Mouse (Mus musculus): Measurements from ENCODE around the gene Il1r1. TPM values are rescaled to one million over a fixed set of nuclear protein-coding genes. Genes with fewer than 3 reads are reported as not detected.

Il1r1 gene
- polyA plus RNA-seq (2012; rRNA removed): 13.1 and 14.3 TPM in 2 replicates

DNA sequence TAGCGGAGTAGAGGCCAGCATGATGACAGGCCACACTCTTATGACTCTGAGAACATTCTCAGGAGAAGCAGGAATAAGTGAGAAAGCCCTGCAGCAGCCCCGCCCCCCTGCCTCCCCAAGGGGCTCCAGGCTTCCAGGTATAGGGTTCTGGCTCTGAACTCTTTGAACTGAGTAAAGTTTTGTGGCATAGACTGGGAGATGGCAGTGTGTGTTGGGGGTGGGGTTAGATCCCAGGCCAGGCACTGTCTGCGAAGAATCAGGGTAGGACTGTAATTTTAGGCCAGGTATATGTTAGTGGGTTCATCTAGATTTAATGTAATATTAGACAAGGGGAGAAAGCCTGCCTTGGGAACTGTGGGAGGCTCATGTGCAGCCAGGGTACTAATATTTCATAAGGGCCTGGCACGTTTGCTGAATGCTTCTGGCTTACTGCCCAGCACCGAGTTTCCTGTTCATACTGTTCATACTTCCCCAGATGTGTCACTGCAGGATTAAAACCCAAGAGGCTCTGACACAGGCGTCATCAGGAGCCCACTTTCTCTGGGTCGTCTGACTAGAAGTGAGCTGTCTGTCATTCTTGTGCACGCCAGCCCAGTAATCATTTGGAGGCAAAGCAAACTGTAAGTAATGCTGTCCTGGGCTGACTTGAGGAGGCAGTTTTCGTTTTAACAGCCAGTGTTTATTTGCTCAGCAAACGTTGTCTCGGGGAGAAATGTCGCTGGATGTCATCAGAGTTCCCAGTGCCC, at the start of gene Il1r1:
Il1r1 (plus strand) TSS at position 542 of the 746 bp plus-strand sequence.
- DNase-seq (ENCODE audit: low spot score): peak; percentile 40

DNA sequence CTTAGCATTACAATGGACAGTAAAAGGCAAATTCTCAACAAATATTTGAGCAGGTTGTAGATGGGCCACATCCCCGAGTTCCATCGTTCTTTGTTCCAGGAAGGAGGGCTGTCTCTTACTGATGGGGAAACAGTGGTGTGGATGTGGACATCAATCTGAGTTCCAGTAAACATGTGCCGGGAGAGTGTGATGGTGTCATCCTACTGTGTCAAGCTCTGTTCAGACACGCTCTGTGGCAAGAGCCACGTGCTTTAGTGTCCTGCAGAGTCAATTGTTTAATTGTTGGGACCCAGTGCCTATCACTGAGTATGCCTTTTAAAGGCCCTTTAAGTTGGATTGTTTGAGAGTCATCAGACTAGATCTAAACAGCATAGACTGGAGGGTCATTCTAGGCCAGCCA, 49.8 kb upstream of the Il1r1 start:
- no peak for DNase-seq (ENCODE audit: low spot score)

DNA sequence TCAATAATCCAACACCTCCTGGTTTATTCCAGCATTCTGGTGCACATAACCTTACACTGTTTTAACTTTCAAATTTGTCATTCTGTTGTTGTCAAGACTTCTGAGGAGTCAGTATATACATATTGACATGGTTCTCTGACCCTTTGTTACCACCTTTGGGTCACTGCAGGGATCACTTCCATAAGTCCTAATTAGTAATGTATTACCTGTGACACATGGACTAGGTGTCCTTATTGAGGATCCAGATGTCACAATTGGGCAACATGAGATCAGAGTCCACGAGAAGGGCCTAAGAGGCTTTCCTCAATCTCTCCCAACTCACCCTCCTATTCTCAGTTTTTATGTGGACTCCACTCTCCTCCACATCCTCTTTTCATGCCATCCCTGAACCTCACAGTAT, 49.1 kb upstream of the Il1r1 start:
- DNase-seq (ENCODE audit: low spot score): no peak

GRCm38 (mm10) chr1:40179031-40179430, 45.8 kb upstream of the Il1r1 start:
- no peak for DNase-seq (ENCODE audit: low spot score)

DNA sequence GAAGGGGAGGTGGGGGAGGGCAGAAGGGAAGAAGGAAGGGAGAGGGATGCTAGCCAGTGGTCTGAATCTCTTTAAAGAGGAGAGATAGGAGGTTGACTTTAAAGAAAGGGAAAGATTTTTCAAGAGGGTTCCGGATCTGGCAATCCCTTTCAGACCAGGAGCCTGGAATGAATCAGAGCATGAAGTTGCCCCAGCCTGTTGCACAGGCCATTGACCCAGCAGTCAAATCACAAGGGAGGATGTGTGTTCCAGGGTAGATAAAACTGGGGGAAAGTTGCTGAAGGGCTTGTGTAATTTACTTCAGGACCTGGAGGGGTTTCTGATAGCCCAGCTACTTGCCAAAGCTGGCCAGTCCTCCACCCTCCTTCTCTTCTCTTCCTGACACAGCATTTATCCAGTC, 45.4 kb upstream of the Il1r1 start:
- no peak for DNase-seq (ENCODE audit: low spot score)

GRCm38 (mm10) chr1:40180861-40181260, 44.0 kb upstream of the Il1r1 start:
- DNase-seq (ENCODE audit: low spot score): no peak

GRCm38 (mm10) chr1:40181716-40182115, 43.2 kb upstream of the Il1r1 start:
- no peak for DNase-seq (ENCODE audit: low spot score)

DNA sequence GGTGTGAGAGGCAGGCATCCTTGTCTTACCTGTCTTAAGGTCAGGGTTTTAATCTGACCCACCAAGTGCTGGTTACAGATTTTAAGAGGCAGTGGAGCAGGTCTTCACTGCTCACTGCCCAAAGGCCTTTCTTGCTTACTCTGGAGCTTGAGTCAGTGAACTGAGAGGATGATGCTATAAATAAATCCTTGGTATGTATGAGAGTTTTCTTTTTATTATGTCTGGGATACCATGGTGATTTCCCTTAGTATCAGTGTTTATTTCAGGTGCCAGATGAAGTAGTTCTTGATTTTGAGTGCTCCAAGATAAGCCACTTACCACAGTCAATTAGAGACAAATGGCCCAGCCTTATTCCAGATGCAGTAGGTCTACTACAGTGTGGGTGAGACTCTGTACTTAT, 41.5 kb upstream of the Il1r1 start:
- no peak for DNase-seq (ENCODE audit: low spot score)

- no peak for DNase-seq (ENCODE audit: low spot score)
Measured at GRCm38 (mm10) chr1:40187961-40188360, 36.9 kb upstream of the Il1r1 start.

- DNase-seq (ENCODE audit: low spot score): no peak
Measured at GRCm38 (mm10) chr1:40190025-40190424, 34.9 kb upstream of the Il1r1 start.

GRCm38 (mm10) chr1:40190837-40191236, 34.0 kb upstream of the Il1r1 start:
- DNase-seq (ENCODE audit: low spot score): no peak

- DNase-seq (ENCODE audit: low spot score): no peak
Measured at GRCm38 (mm10) chr1:40194279-40194678, 30.6 kb upstream of the Il1r1 start.

- no peak for DNase-seq (ENCODE audit: low spot score)
Measured at GRCm38 (mm10) chr1:40213337-40214159, 11.3 kb upstream of the Il1r1 start.

DNA sequence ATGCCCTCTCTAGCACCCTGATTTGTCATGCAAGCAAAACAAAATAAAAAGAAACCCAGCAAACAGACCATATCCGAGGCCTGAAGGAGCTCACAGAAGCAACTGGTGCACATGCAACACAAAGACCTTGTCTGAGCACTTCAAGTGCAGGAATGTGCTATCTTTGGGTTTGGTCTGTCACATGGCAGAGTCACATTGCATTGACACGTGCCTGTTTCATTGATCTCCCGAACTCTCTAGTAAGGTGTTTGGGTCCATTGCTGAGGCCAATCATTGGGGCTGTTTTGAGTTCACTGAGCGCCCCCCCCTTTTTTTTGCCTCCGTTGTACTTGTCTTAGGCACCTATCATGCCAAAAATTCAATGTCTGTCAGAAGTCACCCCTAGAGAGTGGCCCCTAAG, 7.4 kb upstream of the Il1r1 start:
- DNase-seq (ENCODE audit: low spot score): no peak

- DNase-seq (ENCODE audit: low spot score): no peak
Measured at GRCm38 (mm10) chr1:40218603-40219002, 6.3 kb upstream of the Il1r1 start.

GRCm38 (mm10) chr1:40220549-40220948, 4.3 kb upstream of the Il1r1 start:
- DNase-seq (ENCODE audit: low spot score): no peak

GRCm38 (mm10) chr1:40221864-40222263, 3.0 kb upstream of the Il1r1 start:
- DNase-seq (ENCODE audit: low spot score): no peak

DNA sequence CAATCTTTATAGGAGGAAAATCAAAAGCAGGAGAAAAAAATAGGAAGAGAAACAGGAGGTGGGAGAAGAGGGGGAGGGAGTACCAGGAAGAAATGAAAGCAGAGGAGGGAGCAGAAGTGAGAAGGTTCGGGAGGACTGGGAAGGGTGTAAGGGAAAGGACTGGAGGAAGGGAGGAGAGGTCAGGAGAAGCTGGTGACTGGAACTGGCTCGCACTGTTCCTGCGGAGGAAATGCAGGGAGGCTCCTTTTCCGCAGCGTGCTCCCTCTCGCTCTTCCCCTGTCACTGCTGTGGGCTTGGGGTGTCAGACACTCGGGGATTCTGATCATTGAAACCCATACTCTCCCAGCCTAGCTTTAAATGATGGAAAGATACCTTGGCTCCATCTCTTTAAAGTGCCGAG, 2.2 kb upstream of the Il1r1 start:
- DNase-seq (ENCODE audit: low spot score): no peak

DNA sequence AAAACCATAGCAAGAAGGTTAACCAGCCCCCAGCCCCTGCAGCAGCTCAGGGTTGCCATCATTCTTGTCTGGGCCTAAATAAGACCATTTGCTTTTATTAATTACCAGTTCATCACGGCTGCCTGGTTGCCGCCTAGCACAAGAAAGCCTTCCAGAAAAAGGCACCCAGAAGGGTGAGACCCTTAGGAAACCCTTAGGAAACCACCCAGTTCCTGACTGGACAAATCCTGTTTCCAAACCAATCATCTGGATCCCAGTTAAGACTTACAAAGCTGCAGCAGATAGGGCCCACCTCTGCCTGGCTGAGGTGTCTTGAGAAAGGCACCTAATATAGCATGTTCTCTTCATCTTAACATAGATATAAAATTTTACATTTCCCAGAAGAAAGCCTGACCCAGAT, 1.3 kb upstream of the Il1r1 start:
- no peak for DNase-seq (ENCODE audit: low spot score)

- no peak for DNase-seq (ENCODE audit: low spot score)
Measured at GRCm38 (mm10) chr1:40225580-40225979, 700 bp downstream of the Il1r1 start.

- DNase-seq (ENCODE audit: low spot score): no peak
Measured at GRCm38 (mm10) chr1:40229033-40229432, 4.2 kb downstream of the Il1r1 start.

GRCm38 (mm10) chr1:40229771-40230280, 4.9 kb downstream of the Il1r1 start:
- DNase-seq (ENCODE audit: low spot score): no peak

GRCm38 (mm10) chr1:40230336-40230735, 5.5 kb downstream of the Il1r1 start:
- no peak for DNase-seq (ENCODE audit: low spot score)

Measured in urinary bladder, adult 2 months (tissue).